Mouse (Mus musculus) T-helper 2 cell (primary cell): ENCODE measurements around the gene Colq.

Experiments used
- in situ Hi-C: fragments of 300-600 bp; cut with MboI, MseI; formaldehyde crosslinking; loops from one replicate; pipeline ENCODE4 v1.15.1; 2025; ENCODE audit warnings: high pct_unique_total_duplicates

Gene Colq

DNA sequence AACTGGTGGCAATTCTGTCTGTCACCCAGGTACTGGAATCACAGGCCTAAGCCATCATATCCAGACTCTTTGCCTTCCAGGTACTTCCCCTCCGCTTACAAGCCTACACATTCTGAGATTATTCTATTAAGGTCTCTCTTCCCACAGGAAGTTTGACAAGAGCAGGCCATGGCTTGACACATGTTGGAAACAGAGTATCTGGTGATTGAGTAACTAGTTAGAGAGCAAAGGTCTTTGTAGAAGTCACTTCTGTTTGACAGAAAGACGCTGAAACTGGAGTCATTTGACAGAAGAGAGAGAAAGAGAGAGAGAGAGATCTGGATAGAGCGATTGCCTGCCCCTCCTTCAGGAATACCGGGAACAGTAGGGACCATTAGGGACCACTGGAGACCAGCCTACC, 60.3 kb downstream of the Colq start:
- in situ Hi-C loops, result no loop called here

DNA sequence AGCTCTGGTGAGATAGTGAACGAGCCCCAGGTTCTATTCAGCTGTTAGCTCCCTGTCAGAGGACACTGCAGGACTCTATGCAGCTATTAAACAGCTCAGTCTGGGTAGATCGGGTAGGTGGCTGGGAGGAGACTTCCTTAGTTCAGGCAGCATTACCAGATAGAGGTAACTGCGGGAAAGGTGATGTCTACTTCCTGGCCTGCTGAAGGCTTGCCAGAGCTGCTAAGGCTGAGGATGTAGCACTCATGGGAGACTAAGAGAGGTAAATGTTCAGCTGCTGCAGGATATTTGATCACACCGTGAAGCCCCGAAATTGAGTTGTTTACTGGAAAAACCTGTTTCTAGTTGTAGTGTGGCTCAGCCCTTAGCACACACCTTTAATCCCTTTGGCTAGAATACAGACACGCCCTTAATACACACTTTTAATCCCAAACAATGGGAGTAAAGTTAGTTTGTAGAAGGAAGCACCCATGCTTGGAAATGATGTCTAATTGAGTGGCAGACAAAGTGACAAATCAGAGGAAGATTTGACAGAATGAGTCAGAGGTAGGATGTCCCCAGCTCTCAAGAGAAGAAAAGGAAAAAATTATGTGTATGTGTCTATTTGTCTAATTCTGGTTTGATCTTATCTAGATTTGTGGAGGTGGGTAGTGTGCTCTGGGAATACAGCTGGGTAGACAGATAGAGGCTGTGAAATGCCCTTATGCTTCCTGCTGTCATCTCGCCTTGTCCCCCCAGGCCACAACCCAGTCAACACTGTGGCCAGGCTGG, 65.9 kb downstream of the Colq start:
- in situ Hi-C loops, result no loop called here

DNA sequence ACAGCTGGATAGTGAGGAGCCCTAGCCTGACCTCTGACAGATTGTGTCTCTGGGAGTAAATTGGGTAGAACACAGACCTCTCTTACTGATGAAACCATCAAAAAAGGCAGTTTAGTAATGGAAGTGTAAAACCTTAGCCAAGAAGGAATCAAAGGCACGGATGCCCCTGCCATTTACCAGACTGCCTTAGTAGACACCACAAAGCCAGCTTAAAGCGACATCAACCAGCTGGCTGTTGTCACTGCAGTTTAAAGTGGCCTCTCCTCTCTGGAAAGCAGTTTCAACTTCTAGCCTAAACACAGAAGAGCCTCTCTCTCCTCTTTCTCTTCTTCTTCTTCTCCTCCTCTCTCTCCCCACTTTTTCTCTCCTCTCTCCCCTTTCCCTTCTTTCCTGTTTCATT, 69.8 kb downstream of the Colq start:
- in situ Hi-C loops, result no loop called here

DNA sequence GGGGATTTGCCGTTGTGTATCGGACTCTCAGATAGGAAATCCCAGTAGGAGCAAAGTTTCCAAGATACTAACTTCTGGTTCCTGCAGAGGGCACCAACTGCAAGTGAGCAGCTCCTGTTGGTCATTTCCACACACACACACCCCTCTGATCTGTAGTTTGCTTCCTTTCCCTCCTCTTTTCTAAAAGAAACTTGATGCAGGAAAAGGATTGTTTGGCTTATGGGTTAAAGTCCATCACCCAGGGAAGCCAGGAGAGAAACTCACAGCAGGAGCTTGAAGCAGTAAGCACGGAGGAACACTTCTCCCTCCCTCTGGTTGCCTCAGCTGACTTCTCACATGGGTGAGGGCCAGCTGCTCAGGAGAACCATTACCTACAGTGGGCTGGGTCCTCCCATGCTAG, 72.0 kb downstream of the Colq start:
- in situ Hi-C loops, result no loop called here

DNA sequence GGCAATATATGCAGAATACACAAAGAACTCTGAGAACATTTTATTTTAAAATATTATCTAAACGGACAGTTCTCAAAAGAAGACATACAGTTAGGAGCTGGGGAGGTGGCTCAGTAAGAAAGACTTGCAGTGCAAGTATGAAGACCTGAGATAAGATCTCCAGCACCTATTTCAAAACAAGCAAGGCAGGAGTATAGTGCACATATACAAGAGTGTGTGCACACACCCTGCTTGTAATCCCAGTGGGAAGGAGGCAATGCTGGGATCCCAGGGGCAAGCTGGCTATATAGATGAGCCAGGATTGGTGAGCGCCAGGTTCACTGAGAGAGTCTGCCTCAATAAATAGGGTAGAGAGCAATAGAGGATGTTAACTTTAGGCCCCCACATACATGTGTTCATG, 75.2 kb downstream of the Colq start:
- in situ Hi-C loops, result no loop called here

DNA sequence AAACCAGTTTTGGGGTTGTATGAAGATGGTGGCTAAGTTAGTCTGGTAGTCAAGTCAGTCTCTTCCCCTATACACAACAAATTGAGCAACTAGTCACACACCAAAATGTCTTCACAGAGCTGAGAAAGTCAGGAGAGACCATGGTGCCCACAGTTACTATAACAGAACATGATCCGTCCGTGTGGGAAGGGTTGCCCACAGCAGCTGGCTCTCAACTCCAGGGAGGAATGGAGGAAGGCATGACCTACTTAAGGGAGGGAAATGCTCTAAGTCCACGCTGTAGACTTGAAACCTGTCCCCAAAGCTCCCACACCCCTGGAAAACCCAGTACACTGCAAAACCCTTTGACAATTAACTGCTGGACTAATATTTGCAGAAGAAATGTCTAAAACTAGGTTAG, 80.8 kb downstream of the Colq start:
- in situ Hi-C loops, result no loop called here

DNA sequence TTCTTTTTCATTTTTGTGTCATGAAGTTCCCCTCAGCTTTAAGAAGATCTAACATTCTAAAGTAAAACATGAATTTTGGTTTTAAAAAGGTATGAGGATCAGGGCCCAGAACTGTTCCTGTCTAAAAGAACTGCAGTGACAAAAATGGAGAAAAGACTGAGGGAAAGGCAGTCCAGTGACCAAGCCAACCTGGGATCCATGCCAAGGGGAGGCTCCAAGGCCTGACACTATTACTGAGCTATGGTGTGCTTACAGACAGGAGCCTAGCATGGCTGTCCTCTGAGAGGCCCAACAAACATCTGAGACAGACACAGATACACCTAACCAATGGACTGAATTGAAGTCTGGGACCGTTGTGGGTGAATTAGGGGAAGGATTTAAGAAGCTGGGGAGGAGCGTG, 81.2 kb downstream of the Colq start:
- in situ Hi-C loops, result no loop called here

DNA sequence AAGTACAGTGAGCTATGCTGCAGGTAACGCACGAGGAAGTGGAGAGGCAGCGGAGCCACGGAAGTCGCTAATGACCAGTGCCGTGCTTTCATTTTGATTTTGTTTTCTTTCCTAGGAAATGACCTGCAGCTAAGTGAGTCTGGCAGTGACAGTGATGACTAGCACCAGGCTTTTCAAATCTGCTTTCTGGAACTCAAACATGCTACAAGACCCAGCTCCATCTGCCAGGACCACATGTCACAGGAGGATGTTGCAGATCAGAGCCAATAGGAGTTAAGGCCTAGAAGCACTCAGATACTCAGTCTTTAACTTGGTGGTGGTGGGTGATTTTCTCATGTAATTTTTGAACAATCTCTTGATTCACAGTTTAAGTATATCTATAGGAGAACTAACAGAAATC, 84.7 kb downstream of the Colq start:
- in situ Hi-C loops, result no loop called here

DNA sequence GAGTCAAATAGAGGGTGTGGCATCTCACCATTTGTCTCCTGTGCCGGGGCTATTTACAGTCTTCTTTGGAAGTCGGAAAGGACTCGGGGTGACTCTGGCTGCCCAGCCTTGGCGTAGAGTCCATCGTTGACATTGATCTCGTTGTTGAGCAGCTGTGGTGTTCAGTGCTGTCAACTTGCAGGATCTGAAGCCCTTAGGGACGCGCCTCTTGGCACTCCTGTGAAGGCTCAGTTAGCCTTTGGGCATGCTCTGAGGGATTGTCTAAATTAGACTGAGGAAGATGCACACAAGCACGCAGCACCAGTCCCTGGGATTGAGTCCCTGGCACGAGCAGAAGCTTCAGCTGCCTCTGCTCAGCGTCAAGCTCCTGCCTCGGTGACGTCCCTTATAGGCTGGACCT, 87.7 kb downstream of the Colq start:
- in situ Hi-C loops, result no loop called here

DNA sequence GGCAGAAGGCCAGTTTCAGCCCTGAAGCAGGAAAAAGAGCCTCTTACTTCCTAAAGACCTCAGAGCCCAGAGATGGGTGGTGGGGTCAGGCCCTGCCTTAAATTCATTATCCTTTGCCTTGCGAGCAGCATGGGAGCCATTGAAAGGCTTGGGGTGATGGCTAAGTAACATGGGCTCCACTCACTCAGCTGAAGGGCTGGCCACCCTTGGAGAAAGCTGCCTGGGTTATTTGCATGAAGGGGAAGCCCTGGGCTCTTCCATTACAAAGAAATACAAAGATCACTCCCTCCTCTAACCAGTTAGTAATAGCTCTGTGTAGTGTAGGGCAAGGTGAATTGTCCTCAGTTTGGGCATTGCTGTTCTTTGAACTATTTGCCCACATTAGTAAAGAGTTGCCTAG, 91.6 kb downstream of the Colq start:
- in situ Hi-C loops, result loop anchor here (5.0 kb wide), 1 partner anchor 98 kb away; no protein-coding TSS in a partner anchor

DNA sequence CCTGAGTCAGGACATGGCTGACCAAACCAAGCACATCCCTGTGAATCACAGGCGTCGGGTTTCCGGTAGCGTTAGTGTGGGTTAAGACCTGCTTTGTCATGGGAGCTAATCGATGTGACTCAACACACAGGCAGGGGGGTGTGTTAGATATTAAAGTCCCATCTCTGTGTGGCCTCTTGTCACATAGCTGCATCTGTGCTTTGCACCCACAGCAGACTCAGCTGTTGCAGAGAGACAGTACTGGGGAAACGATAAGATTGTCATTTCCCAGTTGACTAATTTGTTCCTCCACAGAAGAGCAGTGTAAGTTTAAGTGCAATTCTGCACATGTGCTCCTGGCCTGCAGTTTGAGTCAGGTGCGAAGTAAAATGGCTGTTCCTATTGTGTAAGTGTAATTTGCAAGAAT, 94.9 kb downstream of the Colq start:
- in situ Hi-C loops, result loop anchor here (5.0 kb wide), 1 partner anchor 101 kb away; no protein-coding TSS in a partner anchor

DNA sequence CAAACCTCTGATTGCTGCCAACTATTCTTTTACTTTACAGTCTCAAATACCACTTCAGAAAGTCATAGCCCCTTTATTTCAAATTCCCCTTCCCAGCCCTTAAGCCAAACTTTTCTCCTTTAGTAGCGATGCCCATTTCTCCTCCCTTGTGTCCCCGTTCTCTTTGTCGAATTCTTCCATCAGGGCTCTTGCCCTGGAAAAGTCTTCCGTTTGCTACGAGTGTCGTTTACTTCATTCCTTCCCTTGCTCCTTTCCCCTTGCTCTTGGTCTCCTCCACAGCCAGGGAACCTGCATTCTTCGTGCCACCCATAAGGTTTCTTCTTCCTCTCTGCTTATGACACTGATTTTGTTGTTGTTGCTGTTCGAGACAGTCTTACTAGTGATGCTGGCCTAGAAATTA, 95.6 kb downstream of the Colq start:
- in situ Hi-C loops, result loop anchor here (5.0 kb wide), 1 partner anchor 102 kb away; no protein-coding TSS in a partner anchor

DNA sequence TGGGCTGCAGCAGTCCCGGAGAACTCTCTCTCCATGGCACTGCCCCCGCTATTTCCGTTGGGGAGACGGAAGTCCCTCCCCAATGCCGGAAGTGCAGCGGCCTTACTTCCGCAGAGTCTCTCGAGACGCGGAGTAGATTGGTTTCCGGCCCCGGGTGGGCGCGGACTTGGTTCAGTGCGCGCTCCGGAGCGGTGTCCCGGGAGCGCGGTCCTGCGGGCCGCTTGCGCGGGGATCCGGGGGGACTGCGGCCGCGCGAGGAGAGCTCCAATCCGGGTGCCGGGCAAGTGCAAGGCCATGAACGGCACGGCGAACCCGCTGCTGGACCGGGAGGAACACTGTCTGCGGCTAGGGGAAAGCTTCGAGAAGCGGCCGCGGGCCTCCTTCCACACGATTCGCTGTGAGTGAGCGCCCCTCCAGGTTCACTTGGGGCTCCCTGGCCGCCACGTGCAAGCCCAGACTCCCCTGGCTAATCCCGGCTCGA, 96.1 kb downstream of the Colq start, which contains the start of gene Mettl6:
TSS of gene Mettl6 (minus strand) at position 66 of the 481 bp plus-strand sequence.
- in situ Hi-C loops, result loop anchor here (5.0 kb wide), 1 partner anchor 102 kb away; no protein-coding TSS in a partner anchor

DNA sequence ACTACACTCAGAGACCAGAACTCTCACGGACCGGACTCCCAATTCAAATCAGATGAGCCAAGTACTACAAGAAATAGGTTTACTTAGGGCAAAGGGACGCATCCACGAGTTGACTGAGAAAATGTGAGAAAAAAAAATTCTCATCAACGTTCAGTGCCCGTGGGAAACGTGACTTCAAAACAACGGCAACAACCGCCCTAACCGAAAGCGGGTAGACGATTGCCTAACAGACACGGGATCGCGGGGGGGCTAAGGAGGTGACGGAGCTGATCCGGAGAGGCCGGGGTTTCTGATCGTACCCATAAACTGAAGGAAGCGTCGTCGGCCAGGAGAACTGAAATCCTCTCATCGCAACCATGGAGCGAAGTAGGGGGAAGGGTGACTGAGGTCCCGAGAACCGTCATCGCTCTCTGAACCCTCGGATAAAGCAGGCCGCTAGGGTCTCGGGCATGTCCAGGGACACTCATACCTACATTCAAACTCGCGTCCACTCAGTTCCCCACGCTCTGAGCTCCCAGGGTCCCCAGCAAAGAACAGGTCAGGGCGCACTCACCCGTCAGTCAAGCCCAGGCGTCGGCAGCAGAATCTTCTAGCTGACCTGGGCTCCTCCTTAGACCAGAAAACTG, 96.7 kb downstream of the Colq start, which contains the start of gene Eaf1:
TSS of gene Eaf1 (plus strand) at position 51 of the 626 bp plus-strand sequence.
- in situ Hi-C loops, result no loop called here

DNA sequence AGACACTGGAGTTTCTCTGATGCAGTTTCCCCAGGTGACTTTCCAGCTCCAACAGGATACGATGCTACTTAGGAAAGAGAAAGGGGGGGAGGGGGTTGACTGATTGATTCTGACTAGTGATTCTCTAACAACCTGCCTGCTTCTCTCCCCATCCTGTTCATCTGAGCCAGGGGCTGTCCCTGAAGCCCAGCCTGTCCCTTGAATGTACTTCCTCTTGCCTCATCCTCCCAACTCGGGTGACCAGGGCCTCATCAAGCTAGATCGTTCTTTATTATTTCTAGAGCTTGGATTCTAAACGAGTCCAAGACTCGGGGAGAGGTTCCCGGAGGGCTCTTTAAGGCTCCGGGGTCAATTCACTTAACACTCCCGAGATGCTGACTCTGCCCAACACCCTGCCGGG, 97.2 kb downstream of the Colq start:
- in situ Hi-C loops, result no loop called here

DNA sequence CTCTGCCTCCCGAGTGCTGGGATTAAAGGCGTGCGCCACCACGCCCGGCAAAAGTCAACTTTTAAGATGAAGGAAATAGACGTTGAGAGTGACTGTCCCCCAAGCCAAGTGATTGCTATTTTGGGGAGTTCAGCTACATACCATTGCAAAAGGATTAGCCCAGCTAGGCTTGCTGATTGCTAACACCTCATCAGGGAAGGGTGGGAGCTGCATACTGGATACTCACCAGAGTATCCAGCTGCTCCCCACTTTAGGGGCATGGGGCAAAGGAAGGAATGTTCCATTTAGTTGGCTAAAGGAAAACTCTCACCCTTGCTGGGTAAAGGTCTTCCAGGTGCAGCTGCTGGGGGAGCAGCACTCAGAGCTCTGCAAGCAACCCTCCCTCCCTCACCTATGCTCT, 103.1 kb downstream of the Colq start:
- in situ Hi-C loops, result no loop called here

DNA sequence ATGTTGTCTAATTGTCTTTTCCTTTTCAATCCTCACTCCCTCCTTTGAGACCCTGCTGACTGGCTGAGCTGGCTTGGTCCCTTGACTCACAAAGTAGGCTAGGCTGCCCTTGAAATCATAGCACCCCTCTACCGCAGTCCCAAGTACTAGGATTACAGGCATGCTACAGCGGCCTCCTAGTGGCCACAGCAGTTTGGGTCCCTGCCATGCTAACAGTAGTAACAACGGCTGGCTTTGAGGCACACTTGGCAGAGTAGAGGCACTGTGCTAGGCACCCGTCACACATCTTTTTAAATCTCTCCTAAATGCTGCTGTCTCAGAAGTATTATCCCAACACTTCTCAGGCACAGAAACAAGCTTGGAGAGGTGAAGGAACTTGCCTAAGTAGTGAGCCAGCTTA, 104.7 kb downstream of the Colq start:
- in situ Hi-C loops, result no loop called here

DNA sequence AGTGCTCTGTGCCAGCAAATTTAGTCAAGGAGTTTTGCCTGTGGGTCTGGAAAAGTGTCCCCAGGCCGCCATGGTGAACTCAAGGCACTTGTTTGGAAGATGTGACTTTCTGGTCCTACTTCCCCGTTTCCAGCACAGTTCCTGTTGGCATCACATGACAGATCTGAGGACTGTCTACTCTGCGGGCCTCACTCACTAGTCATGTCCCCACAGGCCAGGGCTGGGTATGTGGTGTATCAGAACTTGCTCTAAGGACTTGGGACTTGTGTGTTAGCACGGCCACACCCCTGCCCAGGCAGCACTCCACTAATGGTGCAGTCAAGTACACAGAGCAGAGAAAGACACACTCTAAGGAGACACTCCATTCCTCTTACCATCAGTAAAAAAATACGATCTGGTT, 108.7 kb downstream of the Colq start:
- in situ Hi-C loops, result no loop called here

DNA sequence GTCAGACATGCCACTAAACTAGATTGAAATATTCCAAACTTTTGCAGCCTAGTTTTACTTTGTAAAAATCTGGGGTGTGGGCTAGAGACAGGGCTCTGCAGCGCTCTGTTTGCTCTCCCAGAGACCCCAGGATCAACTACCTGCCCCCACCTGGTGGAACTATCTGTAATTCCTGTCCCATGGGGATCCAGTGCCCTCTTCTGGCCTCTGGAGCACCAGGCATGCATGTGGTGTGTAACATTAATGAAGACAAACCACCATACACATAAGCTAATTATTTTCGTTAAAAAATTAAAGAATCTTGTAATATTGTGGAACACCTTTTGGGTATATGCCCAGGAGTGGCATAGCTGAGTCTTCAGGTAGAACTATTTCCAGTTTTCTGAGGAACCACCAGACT, 117.8 kb downstream of the Colq start:
- in situ Hi-C loops, result no loop called here
